Mouse (Mus musculus) fat pad, adult 2 months (tissue): ENCODE measurements at regions not wholly inside any gene's neighbourhood (a gene's known extent, or its start where the extent isn't known, plus 50 kb on each side); places are given as distances from the start of the nearest gene placed in this dataset.

ENCODE experiments used
- DNase-seq: peaks from one replicate; pipeline ENCODE4 v3.0.0-alpha.2; 2011; ENCODE audit warnings: low read depth, low spot score; ENCODE audit errors: extremely low read depth

DNA sequence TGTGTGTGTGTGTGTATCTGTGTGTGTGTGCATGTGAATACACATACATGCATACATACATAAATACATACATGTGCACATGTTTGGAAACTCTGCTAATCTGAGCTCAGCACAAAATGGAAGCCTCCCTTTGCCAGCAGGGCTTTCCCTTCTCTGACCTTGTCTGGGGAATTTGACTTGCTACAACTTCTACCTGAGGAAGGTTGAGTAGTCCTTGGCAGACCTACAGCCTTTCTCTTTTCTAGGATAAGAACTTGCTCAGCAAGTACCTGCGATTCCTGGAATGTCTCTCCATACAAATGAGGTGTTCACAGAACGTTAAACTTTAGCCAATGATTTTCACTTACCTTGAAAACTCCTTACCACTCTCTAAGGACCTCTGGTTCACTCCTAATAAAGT lies 472.7 kb upstream of the Nr2f2 start:
- DNase-seq = no peak

DNA sequence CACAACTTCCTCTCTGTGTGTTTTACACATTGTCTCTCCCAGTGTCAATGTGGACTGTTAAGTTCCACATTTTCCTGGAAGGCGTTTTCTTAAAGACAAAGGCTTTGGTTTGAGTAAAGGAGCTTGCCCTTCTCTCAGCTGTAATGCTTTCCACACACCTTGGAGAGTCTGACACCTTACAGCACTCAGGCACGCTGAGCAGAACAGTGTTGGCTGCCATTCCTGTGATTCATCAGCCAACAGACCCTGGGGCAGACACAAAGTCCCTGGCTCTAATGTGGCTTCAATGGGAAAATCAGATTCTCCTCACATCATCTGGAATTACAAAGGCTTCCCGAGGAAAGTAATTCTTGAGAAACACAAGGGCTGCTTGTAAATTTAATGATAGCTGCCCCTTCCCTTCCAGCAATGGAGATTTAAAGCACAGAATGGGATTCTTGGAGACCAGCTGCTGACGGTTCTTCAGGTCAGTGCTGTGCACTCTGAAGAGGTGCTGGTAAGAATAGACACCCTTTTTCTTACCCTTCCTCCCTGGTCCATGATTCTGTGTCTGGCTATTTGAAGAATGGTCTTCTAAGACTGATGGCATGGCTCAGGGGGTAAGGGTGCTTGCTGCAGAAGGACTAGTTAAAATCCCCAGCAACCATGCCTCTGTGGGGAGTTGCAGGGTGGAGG lies 468.4 kb upstream of the Nr2f2 start:
- peak; percentile 7 for DNase-seq

DNA sequence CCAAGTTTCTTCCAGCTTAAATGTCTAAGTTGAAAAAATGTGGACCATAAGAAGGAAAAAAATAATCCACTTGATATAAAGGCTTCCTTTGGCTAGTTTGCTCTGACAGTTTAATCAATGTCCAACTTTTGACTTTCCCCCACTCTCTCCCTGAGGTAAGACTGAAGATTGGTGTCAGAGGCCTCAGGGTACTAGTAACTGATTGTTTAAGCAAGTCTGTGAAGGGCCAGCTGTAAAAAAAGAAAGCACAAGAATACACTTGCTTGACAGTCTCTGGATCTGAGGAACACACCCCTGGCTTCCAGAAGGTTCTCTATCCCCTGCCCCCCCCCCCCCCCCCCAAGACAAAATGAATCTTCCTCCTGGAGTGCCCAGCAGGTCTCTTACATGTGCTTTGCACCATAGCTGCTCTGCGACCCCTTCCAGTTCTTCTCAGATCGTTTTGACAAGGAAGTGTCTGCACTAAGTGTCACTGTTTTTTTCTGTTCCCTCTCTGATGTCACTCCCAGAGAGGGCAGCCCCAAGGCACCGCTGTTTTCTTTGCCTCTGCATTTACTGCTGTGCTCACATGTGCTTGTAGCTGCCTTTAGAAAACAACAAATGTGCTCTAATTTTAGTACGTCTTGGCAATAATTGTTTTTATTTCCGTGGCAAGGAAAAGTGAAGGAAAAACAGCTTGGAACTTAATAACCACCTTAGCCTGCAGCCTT lies 462.1 kb upstream of the Nr2f2 start:
- DNase-seq = no peak

DNA sequence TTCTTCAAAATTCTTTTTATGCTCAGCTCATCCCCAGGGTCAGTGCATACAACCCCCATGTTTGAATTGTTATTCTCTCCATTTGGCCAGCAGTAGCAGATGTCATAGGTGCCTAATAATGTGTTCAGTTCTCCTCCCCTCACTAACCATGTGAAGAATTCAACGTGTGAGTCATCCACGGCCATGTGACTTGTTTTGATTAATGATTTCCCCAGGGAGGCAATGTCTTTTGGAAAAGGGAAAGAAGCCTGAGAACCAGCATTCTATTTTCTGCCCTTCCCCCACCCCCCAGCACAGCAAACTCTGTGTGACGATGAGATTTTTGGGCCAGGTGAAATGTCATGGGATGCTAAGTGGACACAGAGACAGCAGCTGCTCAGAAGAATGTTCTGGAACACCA lies 459.5 kb upstream of the Nr2f2 start:
- no peak for DNase-seq

DNA sequence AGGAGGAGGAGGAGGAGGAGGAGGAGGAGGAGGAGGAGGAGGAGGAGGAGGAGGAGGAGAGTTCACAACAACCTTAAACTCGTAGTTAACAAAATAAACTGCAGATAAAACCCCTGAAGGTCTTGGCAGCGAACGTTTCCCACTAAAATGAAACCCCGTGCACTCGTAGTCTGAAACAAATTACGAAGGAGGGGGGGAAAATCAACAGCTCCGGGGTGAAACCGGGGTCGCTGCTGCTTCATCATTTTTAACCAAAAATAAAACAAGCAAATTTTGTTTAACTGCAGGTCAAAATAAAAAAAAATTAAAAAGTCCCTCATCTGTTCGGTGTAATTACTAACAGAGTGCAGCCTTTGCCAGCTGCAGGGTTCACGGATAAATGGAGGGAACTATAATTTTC lies 456.5 kb upstream of the Nr2f2 start:
- DNase-seq = no peak

DNA sequence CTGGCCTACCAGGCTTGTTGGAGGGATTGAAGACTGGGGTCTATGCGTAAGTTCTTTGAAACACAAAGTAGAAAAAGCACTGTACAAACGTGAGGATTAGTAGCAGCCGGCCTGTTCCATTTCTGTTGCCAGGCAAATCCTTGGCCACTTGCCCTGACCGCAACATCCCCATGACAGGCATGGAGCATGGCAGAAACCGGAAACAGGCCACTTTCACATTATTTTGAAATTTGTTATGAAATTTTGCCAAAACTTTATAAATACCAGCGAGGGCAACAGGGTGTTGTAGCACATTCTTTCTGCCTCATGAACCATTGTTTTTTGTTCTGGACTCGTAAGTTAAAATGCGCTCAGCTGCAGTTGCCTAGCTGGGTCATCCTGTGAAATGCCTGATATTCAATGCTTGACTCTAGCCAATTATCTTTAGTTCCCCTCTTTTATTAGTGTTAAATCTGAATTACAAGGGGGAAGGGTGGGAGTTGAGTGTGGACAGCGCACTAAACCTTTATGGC lies 455.8 kb upstream of the Nr2f2 start:
- DNase-seq = no peak

DNA sequence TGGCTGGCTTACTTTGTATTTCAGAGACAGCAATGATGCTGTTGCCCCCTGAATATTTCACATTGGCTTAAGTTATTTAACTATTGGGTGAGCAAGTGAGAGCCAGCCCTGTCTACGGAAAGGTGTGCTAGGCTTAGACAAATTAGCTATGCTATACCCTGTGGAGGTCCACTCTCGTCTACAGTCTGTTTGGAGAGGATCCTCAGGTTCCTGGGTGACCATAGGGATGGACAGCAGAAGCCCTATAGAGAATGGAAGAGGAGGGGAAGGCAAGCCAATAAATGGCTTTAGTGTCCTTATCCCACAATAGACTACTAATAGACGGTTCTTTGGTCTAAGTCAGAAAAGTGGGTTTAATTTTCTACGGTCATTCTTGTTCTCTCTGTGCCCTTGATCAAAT lies 455.3 kb upstream of the Nr2f2 start:
- DNase-seq = no peak

DNA sequence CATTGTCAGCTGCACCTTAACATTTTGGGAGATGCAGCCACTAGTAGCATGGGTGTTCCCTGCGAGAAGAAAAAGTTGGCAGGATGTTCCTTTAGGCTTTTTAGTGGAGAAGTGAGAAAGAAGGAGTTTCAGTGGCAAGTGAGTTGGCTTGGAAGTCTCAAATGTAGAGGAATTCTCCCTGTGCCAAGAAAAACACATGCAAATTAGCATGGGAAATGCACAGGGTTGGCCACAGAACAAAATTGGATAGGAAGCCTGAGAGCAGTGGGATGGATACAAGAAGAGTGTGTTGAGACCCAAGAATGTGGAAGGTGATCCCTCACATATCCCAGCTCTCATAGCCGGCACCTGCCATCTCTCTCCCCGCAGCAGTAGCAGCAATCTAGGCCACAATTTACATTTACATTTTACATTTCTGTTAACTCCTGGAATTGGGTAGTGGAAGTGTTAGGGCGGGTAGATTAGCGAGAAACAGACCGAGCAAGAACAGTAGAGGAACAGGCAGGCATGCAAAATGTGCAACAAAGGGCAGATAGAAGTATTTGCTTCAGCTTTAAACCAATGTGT lies 450.9 kb upstream of the Nr2f2 start:
- DNase-seq = no peak

DNA sequence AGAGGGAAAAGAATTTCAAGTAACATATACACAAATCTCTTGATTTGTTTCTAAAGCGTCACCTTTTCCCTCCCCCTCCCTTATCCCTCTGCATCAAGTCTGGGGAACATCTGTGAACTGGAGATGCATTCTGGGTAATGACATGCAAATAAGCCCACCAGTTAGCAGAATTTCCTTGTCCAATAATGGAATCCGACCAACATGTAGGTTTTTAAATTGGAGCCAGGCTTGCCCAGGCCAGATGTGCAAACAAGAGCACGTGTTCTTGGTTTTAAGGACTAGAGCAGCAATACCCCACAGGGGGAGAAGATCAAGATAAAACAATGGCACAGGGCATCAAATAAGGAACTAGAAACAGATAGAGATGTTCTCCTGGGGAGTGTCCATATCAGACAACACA lies 447.9 kb upstream of the Nr2f2 start:
- no peak for DNase-seq

DNA sequence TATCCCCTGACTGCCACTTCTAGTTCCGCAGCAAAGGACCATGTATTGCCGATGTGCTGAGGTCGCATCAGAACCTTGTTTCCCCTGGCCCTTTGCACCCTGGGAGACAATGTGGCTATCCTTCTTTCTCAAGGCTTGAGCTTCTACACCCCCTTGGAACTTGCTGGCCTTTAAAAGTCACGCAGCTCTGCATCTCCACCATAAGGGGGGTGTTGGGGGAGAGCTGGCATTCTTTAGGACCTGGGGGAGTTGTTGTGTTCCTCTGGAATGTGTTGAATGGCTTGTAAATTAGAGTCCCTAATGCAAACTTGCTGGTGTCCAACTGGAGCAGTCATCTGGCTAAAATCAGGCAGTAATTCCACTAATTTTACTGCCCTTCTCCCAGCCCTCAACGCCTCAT lies 446.6 kb upstream of the Nr2f2 start:
- no peak for DNase-seq

DNA sequence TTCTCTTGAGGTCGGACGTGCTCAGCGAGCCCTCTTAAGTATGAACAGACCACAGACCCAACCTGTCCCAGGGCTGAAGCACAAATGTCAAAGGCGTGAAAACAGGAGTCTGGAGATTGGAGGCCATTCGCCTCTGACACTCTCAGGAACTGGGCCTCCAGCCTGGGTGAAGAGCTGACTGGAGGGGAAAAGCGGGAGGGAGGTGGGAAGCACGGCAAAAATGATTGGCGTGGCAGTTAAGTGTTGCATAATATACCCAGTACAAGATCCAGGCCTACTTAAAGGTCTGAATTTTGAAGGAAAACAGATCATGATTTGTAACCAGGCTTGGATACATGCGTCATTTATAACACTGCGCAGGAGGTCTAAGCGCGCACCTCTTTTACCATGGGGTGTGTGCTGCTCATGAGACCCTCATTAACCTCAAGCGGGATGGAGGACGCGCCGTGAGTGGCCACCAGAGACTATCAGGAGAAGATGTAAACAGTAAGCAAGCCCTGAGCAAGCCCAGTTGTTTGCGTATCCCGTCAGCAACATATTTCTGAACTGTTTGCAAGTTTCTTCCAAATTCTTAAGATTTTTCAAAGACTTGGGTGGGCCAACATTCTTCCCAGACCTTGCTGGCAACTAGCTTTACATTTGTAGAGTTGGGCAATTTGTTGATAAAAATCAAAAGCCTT lies 444.0 kb upstream of the Nr2f2 start:
- no peak for DNase-seq

DNA sequence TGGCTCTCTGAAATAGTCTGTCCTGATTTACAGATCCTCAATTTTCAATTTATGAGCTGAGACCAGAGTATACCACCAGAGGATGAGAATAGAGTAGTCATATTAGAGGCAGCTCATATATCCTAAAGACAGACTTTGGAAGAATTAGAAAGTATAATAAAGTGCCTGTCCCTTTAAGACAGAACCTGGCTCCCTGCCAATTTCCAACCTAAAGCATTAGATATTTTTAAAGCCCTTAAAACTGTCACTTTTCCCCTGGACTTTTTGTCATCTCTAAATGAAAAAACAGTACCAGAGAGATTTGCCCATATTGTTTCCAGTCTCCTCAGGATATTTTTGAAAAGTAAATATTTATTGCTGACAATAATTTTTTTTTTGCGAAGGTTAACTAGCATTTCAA lies 437.7 kb upstream of the Nr2f2 start:
- no peak for DNase-seq

DNA sequence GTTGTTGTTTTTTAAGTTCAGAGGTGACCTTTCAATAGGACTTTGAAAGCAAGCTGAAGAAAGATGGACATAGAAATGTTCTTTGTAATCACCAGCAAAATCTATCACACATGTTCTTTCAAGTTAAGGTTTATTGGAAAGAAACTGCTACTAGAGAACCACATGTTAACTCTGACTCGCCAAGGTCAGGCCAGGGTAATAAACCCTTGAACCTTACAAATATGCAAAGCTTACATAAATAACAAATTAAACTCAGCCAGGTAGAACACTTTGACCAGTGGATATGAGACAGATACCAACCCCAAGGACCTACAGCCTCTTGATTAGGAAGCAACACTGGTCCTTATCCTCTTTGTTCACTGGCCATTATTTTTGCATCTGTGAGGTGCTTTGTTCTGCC lies 433.4 kb upstream of the Nr2f2 start:
- no peak for DNase-seq

DNA sequence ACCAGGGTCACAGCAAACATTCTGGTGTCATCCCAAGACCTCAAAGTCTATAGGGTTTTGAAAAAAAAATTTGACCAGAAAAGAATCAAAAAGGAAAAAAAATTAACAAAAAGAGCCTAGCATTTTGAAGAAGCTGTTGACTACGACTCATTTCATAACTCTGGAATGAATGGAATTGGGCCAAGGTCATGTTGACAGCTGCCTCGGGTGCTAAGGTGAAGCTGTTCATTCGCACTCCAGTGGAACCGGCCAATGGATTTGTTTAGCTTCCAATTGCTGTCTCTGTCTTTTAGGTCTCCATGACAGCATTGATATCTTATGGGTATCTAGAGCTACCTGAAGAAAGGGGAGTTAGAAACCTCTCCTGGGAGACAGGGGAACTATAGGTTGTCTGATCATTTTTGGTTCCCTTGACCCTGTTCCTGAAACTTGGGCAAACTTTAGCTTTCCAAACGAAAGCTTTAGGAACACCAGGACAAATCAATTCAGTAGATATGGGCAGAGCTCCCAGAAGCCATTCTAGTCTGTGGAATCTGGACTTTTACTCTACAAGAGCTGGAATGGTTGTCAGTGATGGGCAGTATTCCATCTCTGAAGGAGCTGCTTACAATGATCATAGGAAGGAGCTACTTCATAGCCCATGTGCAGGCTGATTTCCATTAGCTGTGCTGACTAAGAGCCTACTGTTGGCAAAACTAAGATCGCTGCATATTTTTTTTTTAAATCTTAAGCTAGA lies 432.7 kb upstream of the Nr2f2 start:
- DNase-seq = no peak

DNA sequence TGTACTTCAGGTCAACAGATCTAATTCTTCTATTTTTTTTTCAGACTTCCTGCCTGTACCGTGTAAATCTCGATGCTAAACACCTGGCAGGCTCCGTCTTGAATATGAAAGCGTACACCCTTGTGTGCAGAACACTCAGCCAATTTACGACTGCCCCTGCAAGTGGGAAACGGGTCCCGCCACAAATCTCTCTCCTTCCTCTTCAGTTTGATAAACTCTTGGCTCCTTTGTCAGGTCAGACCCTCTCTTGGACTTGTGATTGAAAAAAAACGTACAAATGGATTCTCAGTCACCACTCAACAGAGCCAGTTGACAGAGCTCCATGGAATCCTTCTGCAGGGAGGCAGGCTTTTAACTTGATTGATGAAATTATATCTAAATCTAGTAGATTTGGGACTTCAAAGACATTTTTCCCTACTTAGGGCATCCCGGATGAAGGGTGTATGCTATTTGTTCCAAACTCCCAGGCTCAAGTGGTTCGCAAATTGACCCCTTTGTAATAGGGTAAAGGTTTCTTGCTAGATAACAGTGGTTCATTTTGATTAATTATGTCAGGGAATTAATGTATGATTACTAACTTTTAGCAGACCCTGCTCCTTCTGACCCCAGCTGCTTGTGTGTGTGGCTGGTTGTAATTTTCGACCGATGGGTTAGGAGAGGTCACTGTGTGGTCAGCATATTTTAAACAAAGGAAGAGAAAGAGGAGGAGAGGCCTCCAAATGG lies 429.7 kb upstream of the Nr2f2 start:
- DNase-seq = no peak

DNA sequence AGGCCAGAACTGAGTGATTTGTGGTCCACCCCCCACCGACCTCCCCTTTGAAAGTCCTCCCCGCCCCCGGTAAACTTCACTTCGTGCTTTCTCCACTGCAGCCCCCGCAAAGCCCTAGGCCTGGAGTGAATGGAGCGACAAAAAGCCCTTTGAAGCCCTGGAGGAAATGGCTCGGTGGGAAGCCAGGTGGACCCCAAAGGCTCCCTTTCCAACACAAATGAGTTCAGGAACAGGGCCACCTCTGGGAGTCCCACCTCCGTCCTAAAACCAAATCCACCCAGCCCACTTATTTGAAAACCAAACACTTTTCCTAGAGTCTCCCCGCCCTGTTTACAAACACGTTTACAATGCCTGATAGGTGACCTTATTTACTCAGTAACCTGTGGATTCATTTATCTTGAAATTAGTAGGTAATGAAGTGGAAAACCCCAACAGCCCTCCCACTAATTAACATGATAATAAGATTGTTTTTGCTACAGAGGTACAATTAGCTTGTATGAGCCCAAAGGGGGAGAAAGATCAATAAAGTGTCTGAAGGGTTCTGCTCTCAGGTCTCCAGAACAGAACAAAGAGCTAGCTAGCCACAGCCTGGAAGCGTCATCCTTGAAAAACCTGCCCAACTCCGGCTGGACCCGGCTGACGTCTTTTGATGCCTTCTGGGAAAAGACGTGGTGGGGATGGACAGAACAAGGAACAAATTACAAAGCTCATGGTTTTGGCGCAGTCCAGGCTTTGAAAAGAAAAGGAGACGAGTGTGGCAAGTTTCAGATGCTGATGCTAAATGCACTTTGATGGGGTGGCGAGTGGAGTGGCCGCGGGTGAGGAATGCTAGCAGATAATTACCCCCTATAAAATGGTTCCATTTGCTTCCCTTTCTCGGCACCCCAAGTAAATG lies 422.6 kb upstream of the Nr2f2 start:
- DNase-seq = no peak

DNA sequence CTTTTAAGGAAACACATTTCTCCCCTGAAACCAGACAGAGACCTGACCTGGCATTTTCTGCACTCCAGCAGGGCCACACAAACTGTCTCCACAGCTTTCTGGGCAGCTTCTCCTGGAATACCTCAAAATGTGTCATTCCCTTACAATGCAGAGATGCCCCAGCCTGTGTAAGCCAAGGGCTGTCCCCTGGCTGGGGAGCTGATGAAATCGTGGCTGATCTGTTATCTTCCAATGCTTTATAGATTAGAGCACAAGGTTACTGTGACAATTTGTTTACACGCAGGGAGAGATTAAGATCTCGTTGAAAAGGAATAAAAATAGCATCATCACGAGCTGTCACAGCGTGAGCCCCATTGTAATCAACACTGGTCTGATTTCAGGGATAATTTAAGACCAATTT lies 421.4 kb upstream of the Nr2f2 start:
- DNase-seq = no peak

DNA sequence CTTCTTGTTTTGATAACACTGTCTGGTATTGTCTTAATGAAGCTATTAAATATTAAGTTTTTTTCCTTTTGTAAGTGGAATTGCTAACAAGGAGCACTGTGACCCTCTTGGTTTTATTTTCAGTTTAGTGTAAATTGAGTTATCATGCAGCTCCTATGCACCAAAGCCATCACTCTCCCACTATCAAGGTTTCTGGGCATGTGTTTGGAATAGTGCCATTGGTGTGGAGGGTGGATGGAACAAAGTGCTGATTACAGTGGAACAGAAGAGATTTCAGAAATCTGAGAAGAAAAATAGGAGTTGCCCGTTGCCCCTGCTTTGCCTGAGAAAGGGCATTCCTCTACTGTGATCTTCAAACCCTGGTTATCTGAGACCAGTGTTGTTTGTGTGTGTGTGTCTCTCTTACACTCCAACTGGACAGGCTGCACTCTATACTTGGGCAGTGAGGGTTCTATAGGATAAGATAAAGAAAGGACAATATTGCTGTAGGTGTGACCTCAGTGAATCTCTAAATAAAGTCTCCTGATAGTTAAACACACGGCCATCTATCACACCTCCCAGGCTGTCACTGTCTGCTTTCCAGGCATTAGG lies 414.3 kb upstream of the Nr2f2 start:
- no peak for DNase-seq

DNA sequence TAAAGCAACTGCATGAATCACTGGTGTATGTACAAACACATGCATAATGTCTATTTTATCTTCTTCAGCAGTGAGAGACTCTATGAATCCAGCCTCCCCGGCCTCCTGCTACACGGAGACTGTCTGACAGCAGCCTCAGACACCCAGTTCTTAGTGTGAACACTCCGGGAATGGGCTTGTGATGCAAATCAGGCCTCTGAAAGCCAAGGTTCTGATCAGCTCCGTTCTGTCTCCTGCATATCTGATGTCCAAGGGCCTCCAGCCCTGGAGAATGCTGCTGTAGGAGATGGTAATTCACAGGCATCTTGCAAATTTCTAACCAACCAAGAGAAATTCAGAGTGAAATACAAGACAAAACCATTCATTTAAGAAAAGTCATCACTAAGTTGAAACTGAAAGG lies 411.2 kb upstream of the Nr2f2 start:
- DNase-seq = no peak
